Mouse (Mus musculus) myocyte (in vitro differentiated cells): ENCODE results near the gene Kalrn.

ENCODE experiments used
- CEBPB ChIP-seq: IDR thresholded peaks from 2 replicates; pipeline ENCODE4 v1.6.1; 2011; ENCODE audit warnings: mild to moderate bottlenecking, moderate library complexity; ENCODE audit not compliant: poor library complexity, insufficient read depth, severe bottlenecking
- E2F4 ChIP-seq: IDR thresholded peaks from one replicate; pipeline ENCODE4 v1.6.1; 2011; ENCODE audit warnings: mild to moderate bottlenecking, control low read depth, moderate library complexity; ENCODE audit not compliant: insufficient read depth
- MAX ChIP-seq: IDR thresholded peaks from one replicate; pipeline ENCODE4 v1.6.1; 2011; ENCODE audit warnings: low read depth, mild to moderate bottlenecking, control low read depth
- MYOD1 ChIP-seq, 3 experiments: IDR thresholded peaks; one replicate each; pipeline ENCODE4 v1.6.1; 2011; ENCODE audit warnings: control low read depth in 2 of 3, low read depth in 2 of 3, mild to moderate bottlenecking in 2 of 3, moderate library complexity in 1 of 3; ENCODE audit not compliant: insufficient read length in 2 of 3, control insufficient read depth in 1 of 3
- MYOG ChIP-seq, 3 experiments: IDR thresholded peaks; one replicate each; pipeline ENCODE4 v1.6.1; 2011; ENCODE audit warnings: control low read depth in 2 of 3, low read depth in 2 of 3, mild to moderate bottlenecking in 2 of 3; ENCODE audit not compliant: insufficient read length in 2 of 3, control insufficient read depth in 1 of 3, insufficient read depth in 1 of 3
- POLR2A ChIP-seq: IDR thresholded peaks from one replicate; pipeline ENCODE4 v1.6.1; 2011; ENCODE audit warnings: low read depth, mild to moderate bottlenecking, control low read depth, moderate library complexity; ENCODE audit not compliant: insufficient read length
- POLR2AphosphoS2 ChIP-seq: IDR thresholded peaks from one replicate; pipeline ENCODE4 v1.6.1; 2011; ENCODE audit warnings: low read depth, control low read depth; ENCODE audit not compliant: insufficient read length
- REST ChIP-seq: IDR thresholded peaks from one replicate; pipeline ENCODE4 v1.6.1; 2011; ENCODE audit warnings: mild to moderate bottlenecking, control low read depth, moderate library complexity; ENCODE audit not compliant: insufficient read depth, insufficient read length
- SRF ChIP-seq: IDR thresholded peaks from one replicate; pipeline ENCODE4 v1.6.1; 2011; ENCODE audit warnings: low read depth; ENCODE audit not compliant: control insufficient read depth, insufficient read length
- TCF12 ChIP-seq: IDR thresholded peaks from one replicate; pipeline ENCODE4 v1.6.1; 2011; ENCODE audit warnings: mild to moderate bottlenecking, control low read depth; ENCODE audit not compliant: poor library complexity, insufficient read depth, severe bottlenecking
- TCF3 ChIP-seq: IDR thresholded peaks from one replicate; pipeline ENCODE4 v1.6.1; 2011; ENCODE audit warnings: low read depth, control low read depth; ENCODE audit not compliant: insufficient read length
- USF1 ChIP-seq: IDR thresholded peaks from one replicate; pipeline ENCODE4 v1.6.1; 2011; ENCODE audit warnings: low read depth, mild to moderate bottlenecking, control low read depth, moderate library complexity

GRCm38 (mm10) chr16:33985372-33985771 is 588.0 kb downstream of the Kalrn start:
- TF ChIP-seq POLR2A: no peak
- no peak for TF ChIP-seq E2F4
- no peak for TF ChIP-seq MYOD1 (IDR thresholded peaks at IDR 0.05; ENCODE audit: control insufficient read depth in 1 of 3, insufficient read length in 2 of 3, low read depth in 2 of 3)
- TF ChIP-seq TCF12: no peak
- no peak for TF ChIP-seq POLR2AphosphoS2
- no peak for TF ChIP-seq MAX
- TF ChIP-seq MYOG (IDR thresholded peaks at IDR 0.05; ENCODE audit: control insufficient read depth in 1 of 3, insufficient read depth in 1 of 3, insufficient read length in 2 of 3, low read depth in 2 of 3): no peak
- TF ChIP-seq CEBPB: no peak
- no peak for TF ChIP-seq USF1
- TF ChIP-seq SRF: no peak
- TF ChIP-seq REST: no peak
- no peak for TF ChIP-seq TCF3
